Mouse (Mus musculus) cerebellum, adult 2 months (tissue): ENCODE measurements at regions not wholly inside any gene's neighbourhood (a gene's known extent, or its start where the extent isn't known, plus 50 kb on each side); places are given as distances from the start of the nearest gene placed in this dataset.

Source experiments
- DNase-seq, 2 experiments: peaks; one replicate each; pipeline ENCODE4 v3.0.0; 2021
- H3K27ac ChIP-seq: fragments of 200-500 bp; 2 replicates; pipeline ENCODE4 v1.5.1; 2012; ENCODE audit warnings: low read length, control low read depth, inconsistent platforms; ENCODE audit not compliant: insufficient read depth
- H3K27me3 ChIP-seq: fragments of 200-500 bp; 2 replicates; pipeline ENCODE4 v1.6.1; 2012; ENCODE audit warnings: inconsistent platforms, mild to moderate bottlenecking, low read length, moderate library complexity; ENCODE audit not compliant: control insufficient read depth, insufficient read depth
- H3K4me1 ChIP-seq: fragments of 200-500 bp; 2 replicates; pipeline ENCODE4 v1.6.1; 2011; ENCODE audit warnings: low read length; ENCODE audit not compliant: control insufficient read depth, insufficient read depth
- H3K4me3 ChIP-seq: fragments of 200-500 bp; replicated peaks from 2 replicates; pipeline ENCODE3; 2011; ENCODE audit warnings: mild to moderate bottlenecking, low read depth, low read length, control low read depth; ENCODE audit not compliant: insufficient read depth
- CTCF ChIP-seq: fragments of 200-500 bp; IDR thresholded peaks from 2 replicates; pipeline ENCODE4 v1.5.1; 2011; ENCODE audit warnings: low read depth, mild to moderate bottlenecking, control low read depth, low read length, moderate library complexity, borderline replicate concordance; ENCODE audit not compliant: insufficient read depth
- POLR2A ChIP-seq: fragments of 200-500 bp; IDR thresholded peaks from 2 replicates; pipeline ENCODE4 v1.6.1; 2011; ENCODE audit warnings: low read length, control low read depth, borderline replicate concordance; ENCODE audit not compliant: insufficient read depth
- WGBS: fragments of 180-500 bp; shearing (Covaris S2); methylation state at CpG from one replicate; pipeline ENCODE4 v1.1.7; 2018; 5-methylcytosine and 5-hydroxymethylcytosine counted together

DNA sequence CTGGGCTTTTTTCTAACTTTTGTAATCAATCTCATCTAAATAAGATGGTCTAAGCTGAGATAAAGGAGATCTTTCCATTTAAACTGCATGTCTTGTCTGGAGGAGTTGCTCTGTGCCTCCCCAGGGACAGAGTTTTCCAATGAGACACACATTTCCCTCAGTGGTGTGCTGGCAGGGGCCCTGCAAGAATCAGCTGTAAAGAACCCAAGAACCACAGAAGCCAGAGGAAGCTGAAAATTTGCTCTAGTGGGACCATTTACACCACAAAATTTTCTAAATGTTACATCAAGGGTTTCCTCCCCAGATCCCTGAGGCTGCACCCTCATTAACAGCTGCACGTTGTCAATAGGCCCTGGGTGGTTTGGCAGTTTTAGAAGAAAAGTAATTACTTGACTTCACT is 301.0 kb upstream of the Ttc14 start:
- TF ChIP-seq POLR2A (no peak), CTCF (no peak)
- no peaks in the 10 kb centered on the region for H3K27me3 ChIP-seq
- no peak for DNase-seq
- H3K4me1 ChIP-seq: no peaks in the 10 kb centered on the region
- 72% methylated on average over 1 of the region's 1 CpGs for WGBS
- no peak overlapping the region for H3K4me3 ChIP-seq
- no peak overlapping the region for H3K27ac ChIP-seq

DNA sequence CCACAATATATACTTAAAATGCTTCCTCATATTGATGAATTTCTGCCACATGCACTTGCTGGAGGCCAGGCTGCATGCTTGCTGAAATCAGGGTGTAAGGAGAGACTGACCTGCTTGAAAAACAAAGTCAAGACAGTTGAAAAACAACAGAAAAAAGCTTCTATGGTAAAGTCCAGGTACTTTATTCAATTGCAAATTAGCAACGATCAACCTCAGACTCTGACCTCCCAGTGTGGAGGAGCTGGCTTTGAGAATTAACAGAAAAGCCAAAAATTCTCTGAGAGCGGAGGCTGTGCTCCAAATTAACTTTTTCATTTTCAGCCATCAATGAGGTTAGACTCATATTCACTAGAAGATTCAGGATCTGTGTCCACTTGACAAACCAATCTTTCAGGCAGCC is 291.4 kb upstream of the Ttc14 start:
- DNase-seq: no peak
- H3K4me1 ChIP-seq: no peaks in the 10 kb centered on the region
- H3K4me3 ChIP-seq: no peak overlapping the region
- H3K27me3 ChIP-seq: no peaks in the 10 kb centered on the region
- H3K27ac ChIP-seq: no peak overlapping the region
- TF ChIP-seq CTCF: no peak
- TF ChIP-seq POLR2A: no peak
- WGBS: 66% methylated on average over 2 of the region's 2 CpGs

DNA sequence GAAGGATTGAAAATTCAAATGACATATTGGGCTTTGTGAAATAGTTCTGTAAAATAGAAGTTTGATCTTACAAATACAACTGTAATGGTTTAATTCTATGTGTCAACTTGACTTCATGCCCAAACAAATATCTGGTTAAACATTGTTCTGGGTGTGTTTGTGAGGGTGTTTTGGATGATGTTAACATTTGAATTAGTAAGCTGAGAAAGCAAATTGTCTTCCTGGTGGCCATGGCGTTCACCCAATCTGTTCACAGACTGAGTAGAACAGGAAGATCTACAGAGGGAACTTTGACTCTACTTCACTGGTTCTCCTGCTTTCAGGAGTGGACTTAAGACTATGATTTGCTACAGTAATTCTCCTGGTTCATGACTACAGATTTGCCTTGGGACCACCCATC is 255.5 kb upstream of the Ttc14 start:
- TF ChIP-seq POLR2A (no peak), CTCF (no peak)
- no peak for DNase-seq
- Histone ChIP-seq H3K27me3 (no peaks in the 10 kb centered on the region), H3K4me1 (no peaks in the 10 kb centered on the region), H3K4me3 (no peak overlapping the region), H3K27ac (no peak overlapping the region)
- WGBS: 95% methylated on average over 1 of the region's 1 CpGs

DNA sequence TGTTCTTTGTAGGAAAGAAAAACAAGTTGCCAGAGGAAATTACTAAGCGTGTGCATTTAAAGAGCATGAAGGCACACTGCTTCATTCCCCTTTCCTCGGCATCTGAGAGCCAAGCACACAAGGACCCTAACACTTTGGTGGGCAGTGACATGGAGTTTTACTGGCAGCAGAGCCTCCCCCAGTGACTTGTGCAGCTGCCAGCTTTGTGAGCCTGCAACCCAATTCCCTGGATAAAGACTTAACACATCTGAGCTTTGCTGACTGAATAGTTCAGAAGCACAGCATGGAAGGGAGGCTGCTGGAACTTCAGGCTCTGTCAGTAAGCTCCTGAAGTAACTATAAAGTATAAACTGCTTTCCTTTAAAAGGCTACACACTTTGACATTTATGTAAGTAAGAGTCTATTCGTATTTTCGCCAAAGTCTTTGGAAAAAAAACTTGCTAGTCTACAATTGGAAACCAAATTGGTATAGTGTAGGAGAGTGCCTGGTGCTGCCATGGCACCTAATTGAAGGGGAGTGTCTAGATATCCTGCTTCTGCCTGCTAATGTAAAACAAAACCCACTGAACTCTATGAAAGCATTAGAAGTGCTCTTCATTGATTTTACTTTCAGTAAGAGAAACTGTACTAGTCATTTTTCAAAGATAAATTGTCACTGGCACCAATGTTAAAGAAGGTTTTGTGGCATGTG is 236.8 kb upstream of the Ttc14 start:
- Histone ChIP-seq H3K27me3 (no peaks in the 10 kb centered on the region), H3K4me3 (no peak overlapping the region), H3K27ac (no peak overlapping the region), H3K4me1 (no peaks in the 10 kb centered on the region)
- TF ChIP-seq POLR2A: no peak
- TF ChIP-seq CTCF: no peak
- 48% methylated on average over 4 of the region's 4 CpGs for WGBS
- DNase-seq: no peak

DNA sequence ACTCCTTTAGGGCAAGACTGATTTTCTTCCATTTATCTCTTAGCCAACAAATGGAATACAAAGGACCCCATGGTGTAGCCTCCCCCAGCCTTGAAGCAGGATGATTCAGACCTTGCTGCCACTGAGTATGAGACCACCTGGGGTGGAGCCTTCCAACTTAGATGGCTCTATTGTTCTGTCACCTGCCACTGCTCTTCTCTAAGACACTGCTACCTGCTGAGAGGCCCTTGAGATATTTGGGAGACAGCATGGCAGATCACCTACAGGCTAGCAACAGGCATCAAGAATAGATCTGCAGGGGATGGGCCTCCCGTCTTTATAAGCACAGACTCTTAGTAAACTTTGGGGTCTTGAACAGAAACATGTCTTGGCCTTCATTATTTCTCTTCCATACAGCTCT is 219.0 kb upstream of the Ttc14 start:
- WGBS: 21% methylated on average over 1 of the region's 1 CpGs
- H3K4me3 ChIP-seq: no peak overlapping the region
- H3K4me1 ChIP-seq: no peaks in the 10 kb centered on the region
- TF ChIP-seq CTCF (no peak), POLR2A (no peak)
- no peak overlapping the region for H3K27ac ChIP-seq
- DNase-seq: no peak
- H3K27me3 ChIP-seq: no peaks in the 10 kb centered on the region

DNA sequence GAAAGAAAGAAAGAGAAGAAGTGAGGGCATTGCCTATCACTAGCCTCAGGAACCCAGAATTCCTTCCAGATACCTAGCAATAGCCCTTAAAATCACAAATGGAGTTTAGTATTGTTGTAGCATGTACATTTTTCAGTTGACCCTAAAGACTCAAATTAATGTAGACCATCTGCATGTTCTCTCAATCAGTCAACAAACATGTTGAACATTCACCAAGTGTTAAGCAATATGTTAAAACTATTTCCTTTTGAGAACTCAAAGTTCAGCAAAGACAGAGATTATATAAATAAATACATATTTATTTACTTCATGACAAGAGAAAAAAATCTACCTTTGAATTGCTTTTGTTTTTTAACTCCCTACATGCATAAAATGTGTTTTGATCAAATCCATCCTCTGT is 185.4 kb upstream of the Ttc14 start:
- H3K27me3 ChIP-seq: no peaks in the 10 kb centered on the region
- no peak for DNase-seq
- H3K4me1 ChIP-seq: no peaks in the 10 kb centered on the region
- H3K27ac ChIP-seq: no peak overlapping the region
- no peak for TF ChIP-seq POLR2A
- TF ChIP-seq CTCF: no peak
- H3K4me3 ChIP-seq: no peak overlapping the region

DNA sequence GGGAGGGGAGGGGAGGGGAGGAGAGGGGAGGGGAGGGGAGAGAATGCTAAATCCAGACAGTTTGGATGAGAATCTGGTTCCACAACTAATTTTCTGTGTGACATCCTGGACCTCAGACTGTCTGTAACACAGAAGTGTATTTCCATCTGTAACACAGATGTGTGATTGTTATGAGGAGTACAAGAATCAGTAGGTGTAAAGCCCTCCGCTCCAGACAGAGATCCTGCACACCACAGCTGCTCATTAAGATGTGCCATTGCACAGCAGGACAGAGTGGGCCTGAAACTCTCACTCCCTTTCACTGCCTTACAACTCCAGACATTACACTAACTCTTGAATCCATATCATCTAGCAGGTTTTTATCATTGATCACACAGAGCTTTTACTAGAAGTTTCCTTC is 182.8 kb upstream of the Ttc14 start:
- 60% methylated on average over 1 of the region's 1 CpGs for WGBS
- DNase-seq: no peak
- Histone ChIP-seq H3K4me1 (no peaks in the 10 kb centered on the region), H3K4me3 (no peak overlapping the region), H3K27ac (no peak overlapping the region), H3K27me3 (no peaks in the 10 kb centered on the region)
- TF ChIP-seq CTCF: no peak
- TF ChIP-seq POLR2A: no peak

DNA sequence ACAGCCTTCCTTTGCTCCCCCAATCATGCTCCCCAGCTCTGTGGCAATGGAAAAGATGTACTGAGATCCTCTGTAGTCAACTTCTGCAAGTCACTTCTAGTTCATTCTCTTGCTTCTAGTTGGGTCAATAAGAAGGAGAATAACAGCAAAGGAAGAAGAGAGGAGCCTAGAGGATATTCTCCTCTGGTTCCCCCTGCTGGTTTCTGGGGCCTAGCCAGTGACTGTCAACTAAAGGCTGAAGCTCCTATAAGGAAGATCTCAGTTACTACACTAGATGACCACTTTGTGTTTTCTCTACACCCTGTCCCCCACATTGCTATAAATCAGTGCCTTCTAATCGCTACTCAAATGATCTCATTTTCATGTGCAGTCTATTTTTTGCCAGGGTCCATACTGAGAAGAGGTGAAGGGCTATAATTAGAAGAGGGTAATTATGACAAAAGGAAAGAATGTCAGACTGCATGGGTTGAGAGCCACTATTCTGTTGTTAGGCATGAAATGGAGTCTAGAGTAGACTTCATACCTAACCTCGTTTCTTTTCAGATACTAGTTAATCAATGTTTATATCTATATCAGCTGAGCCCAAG is 166.6 kb upstream of the Ttc14 start:
- no peak overlapping the region for H3K27ac ChIP-seq
- WGBS: 67% methylated on average over 2 of the region's 2 CpGs
- DNase-seq: no peak
- H3K27me3 ChIP-seq: no peaks in the 10 kb centered on the region
- TF ChIP-seq POLR2A (no peak), CTCF (no peak)
- H3K4me1 ChIP-seq: no peaks in the 10 kb centered on the region
- no peak overlapping the region for H3K4me3 ChIP-seq
